Mouse (Mus musculus): Measurements from ENCODE around the gene B4galt2.
A peak's percentile ranks its signal among the peaks of the same experiment; 100 is the strongest.

Gene B4galt2

GRCm38 (mm10) chr4:117908834-117909453 lies 25.7 kb upstream of the B4galt2 start:
- no peak for DNase-seq (ENCODE audit: low read depth, low spot score)

GRCm38 (mm10) chr4:117906196-117906595 lies 22.9 kb upstream of the B4galt2 start:
- no peak for DNase-seq (ENCODE audit: low read depth, low spot score)

- DNase-seq (ENCODE audit: low read depth, low spot score) = no peak
Observed at GRCm38 (mm10) chr4:117904761-117905160, 21.5 kb upstream of the B4galt2 start.

GRCm38 (mm10) chr4:117904094-117904493 lies 20.8 kb upstream of the B4galt2 start:
- no peak for DNase-seq (ENCODE audit: low read depth, low spot score)

- DNase-seq (ENCODE audit: low read depth, low spot score) = no peak
Observed at GRCm38 (mm10) chr4:117898111-117898510, 14.8 kb upstream of the B4galt2 start.

- DNase-seq (ENCODE audit: low read depth, low spot score) = no peak
Observed at GRCm38 (mm10) chr4:117896031-117896430, 12.7 kb upstream of the B4galt2 start.

- DNase-seq (ENCODE audit: low read depth, low spot score) = no peak
Observed at GRCm38 (mm10) chr4:117895339-117895738, 12.1 kb upstream of the B4galt2 start.

- no peak for DNase-seq (ENCODE audit: low read depth, low spot score)
Observed at GRCm38 (mm10) chr4:117894601-117895000, 11.3 kb upstream of the B4galt2 start.

GRCm38 (mm10) chr4:117893376-117893775 lies 10.1 kb upstream of the B4galt2 start:
- DNase-seq (ENCODE audit: low read depth, low spot score) = peak; percentile 49

- peak; percentile 89 for DNase-seq (ENCODE audit: low read depth, low spot score)
Observed at GRCm38 (mm10) chr4:117891738-117892161, 8.5 kb upstream of the B4galt2 start, which contains the start of gene Dph2. Dph2 (minus strand) TSS chr4:117892032.

GRCm38 (mm10) chr4:117890750-117891149 lies 7.5 kb upstream of the B4galt2 start:
- no peak for DNase-seq (ENCODE audit: low read depth, low spot score)

GRCm38 (mm10) chr4:117890031-117890430 lies 6.7 kb upstream of the B4galt2 start:
- no peak for DNase-seq (ENCODE audit: low read depth, low spot score)

- no peak for DNase-seq (ENCODE audit: low read depth, low spot score)
Observed at GRCm38 (mm10) chr4:117889471-117889870, 6.2 kb upstream of the B4galt2 start.

- DNase-seq (ENCODE audit: low read depth, low spot score) = no peak
Observed at GRCm38 (mm10) chr4:117887920-117888319, 4.6 kb upstream of the B4galt2 start.

GRCm38 (mm10) chr4:117887133-117887532 lies 3.8 kb upstream of the B4galt2 start, which contains the start of gene Atp6v0b:
Atp6v0b (minus strand) TSS chr4:117887333.
- peak; percentile 91 for DNase-seq (ENCODE audit: low read depth, low spot score)

GRCm38 (mm10) chr4:117886644-117887043 lies 3.4 kb upstream of the B4galt2 start:
- no peak for DNase-seq (ENCODE audit: low read depth, low spot score)

GRCm38 (mm10) chr4:117885994-117886393 lies 2.7 kb upstream of the B4galt2 start:
- DNase-seq (ENCODE audit: low read depth, low spot score) = no peak

GRCm38 (mm10) chr4:117885093-117885492 lies 1.8 kb upstream of the B4galt2 start:
- no peak for DNase-seq (ENCODE audit: low read depth, low spot score)

- no peak for DNase-seq (ENCODE audit: low read depth, low spot score)
Observed at GRCm38 (mm10) chr4:117884146-117884545, 859 bp upstream of the B4galt2 start.

GRCm38 (mm10) chr4:117878703-117879102 lies 4.6 kb downstream of the B4galt2 start:
- no peak for DNase-seq (ENCODE audit: low read depth, low spot score)

- DNase-seq (ENCODE audit: low read depth, low spot score) = peak; percentile 39
Observed at GRCm38 (mm10) chr4:117878301-117878700, 5.0 kb downstream of the B4galt2 start.

- DNase-seq (ENCODE audit: low read depth, low spot score) = no peak
Observed at GRCm38 (mm10) chr4:117873615-117874014, 9.7 kb downstream of the B4galt2 start.

- DNase-seq (ENCODE audit: low read depth, low spot score) = no peak
Observed at GRCm38 (mm10) chr4:117872471-117872886, 10.8 kb downstream of the B4galt2 start, which contains the start of gene Ccdc24. Ccdc24 (minus strand) TSS chr4:117872557.

GRCm38 (mm10) chr4:117871787-117872186 lies 11.5 kb downstream of the B4galt2 start:
- no peak for DNase-seq (ENCODE audit: low read depth, low spot score)

Measured in A20 (cell line).